Mouse (Mus musculus) liver, adult 2 months (tissue): ENCODE measurements at regions not wholly inside any gene's neighbourhood (a gene's known extent, or its start where the extent isn't known, plus 50 kb on each side); places are given as distances from the start of the nearest gene placed in this dataset.

ENCODE experiments used
- DNase-seq: peaks from one replicate; pipeline ENCODE4 v3.0.0-alpha.2; 2011; ENCODE audit warnings: low read depth, low spot score; ENCODE audit errors: extremely low read depth
- H3K27ac ChIP-seq: fragments of 200-500 bp; replicated peaks from 2 replicates; pipeline ENCODE4 v1.5.1; 2012; ENCODE audit warnings: low read depth, mild to moderate bottlenecking, control low read depth, inconsistent platforms, low read length; ENCODE audit not compliant: insufficient read depth
- H3K27me3 ChIP-seq: fragments of 200-500 bp; 2 replicates; pipeline ENCODE4 v1.6.1; 2012; ENCODE audit warnings: mild to moderate bottlenecking, moderate library complexity, low read length, inconsistent platforms; ENCODE audit not compliant: control insufficient read depth, insufficient read depth
- H3K36me3 ChIP-seq: fragments of 200-500 bp; 2 replicates; pipeline ENCODE4 v1.6.1; 2012; ENCODE audit warnings: low read length, inconsistent platforms; ENCODE audit not compliant: control insufficient read depth, insufficient read depth
- H3K4me1 ChIP-seq: fragments of 200-500 bp; 2 replicates; pipeline ENCODE4 v1.6.1; 2011; ENCODE audit warnings: low read length; ENCODE audit not compliant: control insufficient read depth, insufficient read depth
- H3K4me3 ChIP-seq: fragments of 200-500 bp; 2 replicates; pipeline ENCODE4 v1.5.1; 2011; ENCODE audit warnings: low read depth, mild to moderate bottlenecking, control low read depth, low read length, moderate library complexity; ENCODE audit not compliant: insufficient read depth
- H3K79me2 ChIP-seq: fragments of 200-500 bp; 2 replicates; pipeline ENCODE4 v1.6.1; 2012; ENCODE audit warnings: inconsistent platforms, mild to moderate bottlenecking, low read length, moderate library complexity; ENCODE audit not compliant: control insufficient read depth, insufficient read depth
- H3K9ac ChIP-seq: fragments of 200-500 bp; 2 replicates; pipeline ENCODE4 v1.6.1; 2012; ENCODE audit warnings: low read depth, mild to moderate bottlenecking, control low read depth, inconsistent platforms, low read length
- CTCF ChIP-seq: fragments of 200-500 bp; IDR thresholded peaks from 2 replicates; pipeline ENCODE4 v1.5.1; 2011; ENCODE audit warnings: low read depth, low read length, control low read depth
- POLR2A ChIP-seq: fragments of 200-500 bp; IDR thresholded peaks from 2 replicates; pipeline ENCODE4 v1.6.1; 2011; ENCODE audit warnings: low read length, control low read depth; ENCODE audit not compliant: insufficient read depth; ENCODE audit errors: extremely low read depth
- WGBS: fragments of 180-500 bp; shearing (Covaris S2); methylation state at CpG from one replicate; pipeline ENCODE4 v1.1.7; 2018; 5-methylcytosine and 5-hydroxymethylcytosine counted together

- Histone ChIP-seq H3K4me1 (no peaks in the 10 kb centered on the region), H3K27me3 (no peaks in the 10 kb centered on the region), H3K9ac (no peak overlapping the region), H3K4me3 (no peak overlapping the region), H3K36me3 (no peaks in the 10 kb centered on the region), H3K79me2 (no peaks in the 10 kb centered on the region), H3K27ac (no peak overlapping the region)
- no peak for DNase-seq
- TF ChIP-seq POLR2A: no peak
- TF ChIP-seq CTCF: no peak
- WGBS: 70% methylated on average over 4 of the region's 4 CpGs
Observed at GRCm38 (mm10) chr8:100733927-100734326, 1317.7 kb upstream of the Cdh8 start.

- no peaks in the 10 kb centered on the region for H3K36me3 ChIP-seq
- no peak for TF ChIP-seq POLR2A
- no peak overlapping the region for H3K9ac ChIP-seq
- no peaks in the 10 kb centered on the region for H3K27me3 ChIP-seq
- H3K4me3 ChIP-seq: no peak overlapping the region
- H3K4me1 ChIP-seq: no peaks in the 10 kb centered on the region
- H3K79me2 ChIP-seq: no peaks in the 10 kb centered on the region
- 80% methylated on average over 2 of the region's 2 CpGs for WGBS
- DNase-seq: no peak
- no peak overlapping the region for H3K27ac ChIP-seq
Observed at GRCm38 (mm10) chr8:100702365-100702764, 1286.1 kb upstream of the Cdh8 start.

- Histone ChIP-seq H3K36me3 (no peaks in the 10 kb centered on the region), H3K27ac (no peak overlapping the region), H3K27me3 (no peaks in the 10 kb centered on the region), H3K9ac (no peak overlapping the region), H3K79me2 (no peaks in the 10 kb centered on the region), H3K4me3 (no peak overlapping the region), H3K4me1 (no peaks in the 10 kb centered on the region)
- no peak for DNase-seq
- TF ChIP-seq POLR2A: no peak
- TF ChIP-seq CTCF: no peak
- WGBS: 71% methylated on average over 3 of the region's 3 CpGs
Observed at GRCm38 (mm10) chr8:100695043-100695442, 1278.8 kb upstream of the Cdh8 start.

GRCm38 (mm10) chr8:100678580-100678979, 1262.3 kb upstream of the Cdh8 start:
- 63% methylated on average over 3 of the region's 3 CpGs for WGBS
- Histone ChIP-seq H3K4me1 (no peaks in the 10 kb centered on the region), H3K79me2 (no peaks in the 10 kb centered on the region), H3K36me3 (no peaks in the 10 kb centered on the region), H3K27ac (no peak overlapping the region), H3K9ac (no peak overlapping the region), H3K4me3 (no peak overlapping the region), H3K27me3 (no peaks in the 10 kb centered on the region)
- TF ChIP-seq POLR2A: no peak
- TF ChIP-seq CTCF: no peak
- no peak for DNase-seq
